Mouse (Mus musculus) heart, postnatal 0 days (tissue): ENCODE data around the gene Tmem94.

Source experiments
- CTCF ChIP-seq: IDR thresholded peaks from 2 replicates; pipeline ENCODE4 v1.5.1; 2016; ENCODE audit warnings: antibody characterized with exemption, control low read depth, low read depth
- EP300 ChIP-seq: IDR thresholded peaks from 2 replicates; pipeline ENCODE4 v1.6.1; 2016; ENCODE audit warnings: antibody characterized with exemption, low read depth

- TF ChIP-seq CTCF (no peak), EP300 (no peak)
Observed at GRCm38 (mm10) chr11:115741070-115741469, 24.2 kb upstream of the Tmem94 start.
